Mouse (Mus musculus): ENCODE results near the gene Samm50.

Gene Samm50

DNA sequence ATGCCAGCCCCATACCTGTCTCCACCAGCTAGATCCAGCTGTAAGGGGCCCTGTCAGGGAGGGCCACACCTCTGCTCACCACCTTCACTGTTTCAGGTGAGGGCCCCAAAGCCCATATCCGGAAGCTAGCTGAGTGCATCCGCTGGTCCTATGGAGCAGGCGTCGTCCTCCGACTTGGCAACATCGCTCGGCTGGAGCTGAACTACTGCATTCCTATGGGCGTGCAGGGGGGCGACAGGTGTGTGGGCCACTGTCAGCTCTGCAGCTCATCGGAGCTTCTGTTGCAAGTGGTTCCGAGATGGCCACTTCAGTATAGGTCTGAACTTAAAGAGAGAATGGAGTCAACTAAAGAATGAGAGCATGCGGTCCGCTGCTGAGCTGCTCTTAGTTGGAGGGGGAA lies 18.9 kb downstream of the Samm50 start:
- DNase-seq (ENCODE audit: low spot score in 2 of 2): no peak

DNA sequence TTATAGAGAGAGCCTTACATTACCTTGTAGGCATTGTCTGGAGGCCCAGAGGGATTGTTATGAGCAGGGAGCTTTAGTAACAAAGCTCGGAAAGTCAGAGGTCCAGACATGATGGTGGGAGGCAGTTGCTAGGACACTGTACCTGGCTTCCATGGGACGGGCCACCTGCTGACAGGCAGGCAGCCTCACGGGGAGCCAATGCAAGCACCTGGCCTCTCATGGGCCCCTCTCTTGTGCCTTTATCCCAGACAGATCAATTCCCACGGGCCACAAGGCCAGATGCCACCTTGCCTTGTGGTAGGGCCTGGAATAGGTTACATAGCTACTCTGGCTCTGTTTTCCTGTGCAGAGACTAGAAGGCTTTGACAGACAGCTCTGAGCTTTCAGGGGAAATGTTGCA lies 19.5 kb downstream of the Samm50 start:
- DNase-seq (ENCODE audit: low spot score in 2 of 2): no peak

DNA sequence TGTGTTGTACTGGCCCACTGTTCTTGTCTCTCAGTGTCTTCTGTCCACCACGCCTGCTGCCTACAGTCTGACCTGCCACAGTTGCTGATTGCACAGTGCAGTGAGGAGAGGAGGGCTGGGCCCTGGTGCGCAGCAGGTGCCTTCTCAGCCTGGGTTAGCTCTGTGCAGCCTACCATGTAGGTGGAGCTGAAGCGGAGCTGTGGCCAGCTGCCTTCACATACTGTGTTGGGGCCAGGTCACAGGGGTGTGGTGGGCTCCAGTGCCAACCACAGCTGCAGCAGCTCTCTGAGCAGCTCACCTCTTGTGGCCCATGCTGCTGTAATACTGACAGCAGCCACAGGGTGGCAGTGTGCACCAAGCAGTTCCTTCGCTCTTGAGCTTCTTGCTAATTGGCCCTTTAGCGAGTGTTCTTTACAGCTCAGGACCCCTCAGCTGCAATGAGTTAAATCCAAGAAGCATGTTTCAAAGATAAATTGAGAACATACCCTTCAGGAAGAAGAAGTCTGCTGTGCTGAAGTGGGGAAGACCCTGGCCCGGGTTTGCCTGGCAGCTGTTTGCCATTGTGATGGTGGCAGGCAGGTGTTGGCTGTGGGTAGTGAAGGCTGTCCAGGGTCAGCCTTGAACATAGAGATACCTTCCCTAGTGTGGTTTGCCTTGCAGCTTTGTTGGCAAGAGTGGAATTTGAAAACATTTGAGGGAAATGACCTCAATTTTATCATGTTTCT lies 20.2 kb downstream of the Samm50 start:
- DNase-seq (ENCODE audit: low spot score in 2 of 2): peak; percentile 84 to 91

DNA sequence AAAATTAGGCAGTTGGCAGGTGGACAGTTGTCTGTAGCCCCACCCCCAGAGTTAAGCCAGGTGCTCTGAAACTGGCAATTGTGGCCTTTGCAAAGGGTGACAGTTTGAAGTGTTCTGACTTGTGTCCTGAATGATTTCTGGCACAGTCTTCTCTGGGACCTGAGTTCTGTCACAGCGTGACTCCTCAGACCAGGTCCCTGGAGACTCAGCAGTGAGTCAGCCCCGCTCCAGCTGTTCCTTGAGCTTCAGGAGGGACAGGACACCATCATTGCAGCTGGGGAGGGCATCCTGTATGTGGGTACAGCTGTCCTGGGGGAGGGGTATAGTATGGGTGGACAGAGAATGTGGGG lies 20.7 kb downstream of the Samm50 start:
- DNase-seq (ENCODE audit: low spot score in 2 of 2): no peak

DNA sequence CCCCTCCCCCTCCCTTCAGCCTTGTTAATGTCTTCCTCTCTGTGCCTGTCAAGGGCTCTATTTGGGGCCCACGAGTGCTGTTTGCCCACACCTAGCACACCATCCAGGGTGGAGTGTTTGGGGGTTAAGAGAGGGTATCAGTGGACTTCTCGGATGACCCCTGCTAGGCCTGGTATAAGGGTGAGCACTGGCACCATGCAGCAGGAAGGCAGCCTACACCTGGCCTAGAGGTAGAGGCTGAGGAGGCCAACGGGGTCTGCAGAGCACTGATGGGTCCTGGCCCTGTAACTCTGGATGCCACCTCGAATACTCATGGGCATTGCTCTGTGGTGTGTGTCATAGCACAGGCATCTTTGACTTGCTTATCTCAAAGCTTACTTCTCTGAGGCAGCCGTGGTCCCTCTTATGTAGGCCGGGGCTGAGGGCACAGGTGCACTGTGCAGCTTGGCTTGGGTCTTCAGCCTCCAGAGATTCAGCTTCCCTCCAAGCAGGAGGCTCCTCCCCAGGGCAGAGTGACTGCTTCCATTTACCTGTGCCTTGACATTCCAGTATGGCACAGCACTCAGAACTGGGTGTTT lies 21.2 kb downstream of the Samm50 start:
- no peak for DNase-seq (ENCODE audit: low spot score in 2 of 2)

DNA sequence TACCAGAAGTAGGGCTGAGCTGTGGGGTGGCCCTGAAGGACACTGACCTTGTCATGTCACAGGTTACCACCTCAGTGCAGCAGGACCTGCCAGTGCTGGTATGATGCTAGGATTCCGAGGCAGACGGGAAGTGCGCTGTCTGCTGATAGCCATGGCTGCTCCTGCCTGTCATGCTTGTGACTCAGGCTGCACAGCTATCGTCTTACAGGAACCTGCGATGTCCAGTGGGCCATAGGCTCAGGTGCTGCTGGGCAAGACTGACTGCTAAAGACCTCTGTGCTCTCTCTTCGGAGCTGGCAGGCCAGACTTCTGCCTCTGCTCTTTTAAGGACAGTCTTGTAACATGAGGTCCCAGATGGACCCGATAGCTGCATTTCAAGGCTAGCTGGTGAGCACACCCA lies 22.4 kb downstream of the Samm50 start:
- no peak for DNase-seq (ENCODE audit: low spot score in 2 of 2)

DNA sequence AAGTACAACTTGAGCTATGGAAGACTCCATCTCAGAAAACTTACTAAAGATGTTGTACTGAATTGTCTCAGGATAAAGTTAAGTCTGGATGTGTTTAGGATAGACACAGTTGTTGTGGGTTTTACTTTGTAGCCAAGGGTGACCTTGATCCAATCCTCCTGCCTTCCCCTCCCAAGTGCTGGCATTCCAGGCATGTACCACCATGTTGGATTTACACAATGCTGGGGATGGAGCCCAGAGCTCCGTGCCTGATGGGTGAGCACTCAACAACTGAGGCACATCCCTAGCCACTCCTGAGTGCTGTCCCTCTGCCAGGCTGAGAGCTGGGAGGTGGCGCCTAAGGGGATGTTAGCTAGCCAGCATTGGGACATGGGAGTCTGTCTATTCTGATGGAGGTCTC lies 23.2 kb downstream of the Samm50 start:
- DNase-seq (ENCODE audit: low spot score in 2 of 2): no peak

DNA sequence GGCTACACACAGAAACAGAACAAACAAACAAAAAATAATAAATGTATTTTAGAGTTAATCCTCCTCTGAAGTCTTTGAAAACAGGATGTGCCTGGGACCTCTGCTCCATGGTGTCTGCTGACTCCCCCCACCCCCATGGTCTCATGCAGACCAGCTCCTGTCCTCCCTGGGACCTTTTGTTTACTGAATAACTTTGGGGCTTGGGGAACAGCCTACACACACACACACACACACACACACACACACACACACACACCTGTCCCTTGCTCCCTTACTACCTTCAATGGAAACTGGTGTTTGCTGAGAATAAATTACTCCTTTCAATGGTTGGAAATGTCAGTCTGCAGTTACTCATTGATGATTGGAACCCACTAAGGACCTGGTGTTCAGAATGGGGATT lies 24.0 kb downstream of the Samm50 start:
- no peak for DNase-seq (ENCODE audit: low spot score in 2 of 2)

DNA sequence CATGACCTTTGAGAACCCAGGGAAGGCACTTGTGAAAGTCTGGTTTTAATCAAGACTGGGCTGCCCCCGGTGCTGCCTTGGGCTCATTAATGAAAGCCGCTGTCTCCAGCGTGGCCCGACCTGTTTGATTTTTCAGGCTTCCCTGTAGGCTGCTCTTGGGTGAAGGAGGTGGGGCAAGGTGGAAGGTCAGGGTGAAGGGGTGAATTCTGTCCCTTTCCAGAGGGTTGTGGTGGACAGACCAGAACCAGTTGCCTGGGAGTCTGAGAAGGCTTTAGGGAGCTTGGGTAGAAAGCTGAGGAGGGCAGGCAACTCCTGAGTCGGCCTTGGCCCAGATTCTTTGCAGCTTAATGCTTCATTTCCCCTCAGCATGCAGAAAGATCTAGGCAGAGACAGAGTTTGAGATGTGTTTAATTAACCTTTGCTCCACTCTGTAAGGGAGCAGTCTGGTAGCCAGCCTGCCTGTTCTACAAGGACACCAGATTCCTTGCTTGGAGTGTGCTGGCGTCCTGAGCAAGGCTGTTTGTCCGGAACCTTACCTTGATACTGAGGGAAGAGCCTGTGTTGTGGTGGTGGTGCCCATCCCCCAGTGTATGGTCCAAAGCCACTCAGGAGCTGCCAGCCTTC lies 24.5 kb downstream of the Samm50 start:
- DNase-seq (ENCODE audit: low spot score in 2 of 2): no peak

DNA sequence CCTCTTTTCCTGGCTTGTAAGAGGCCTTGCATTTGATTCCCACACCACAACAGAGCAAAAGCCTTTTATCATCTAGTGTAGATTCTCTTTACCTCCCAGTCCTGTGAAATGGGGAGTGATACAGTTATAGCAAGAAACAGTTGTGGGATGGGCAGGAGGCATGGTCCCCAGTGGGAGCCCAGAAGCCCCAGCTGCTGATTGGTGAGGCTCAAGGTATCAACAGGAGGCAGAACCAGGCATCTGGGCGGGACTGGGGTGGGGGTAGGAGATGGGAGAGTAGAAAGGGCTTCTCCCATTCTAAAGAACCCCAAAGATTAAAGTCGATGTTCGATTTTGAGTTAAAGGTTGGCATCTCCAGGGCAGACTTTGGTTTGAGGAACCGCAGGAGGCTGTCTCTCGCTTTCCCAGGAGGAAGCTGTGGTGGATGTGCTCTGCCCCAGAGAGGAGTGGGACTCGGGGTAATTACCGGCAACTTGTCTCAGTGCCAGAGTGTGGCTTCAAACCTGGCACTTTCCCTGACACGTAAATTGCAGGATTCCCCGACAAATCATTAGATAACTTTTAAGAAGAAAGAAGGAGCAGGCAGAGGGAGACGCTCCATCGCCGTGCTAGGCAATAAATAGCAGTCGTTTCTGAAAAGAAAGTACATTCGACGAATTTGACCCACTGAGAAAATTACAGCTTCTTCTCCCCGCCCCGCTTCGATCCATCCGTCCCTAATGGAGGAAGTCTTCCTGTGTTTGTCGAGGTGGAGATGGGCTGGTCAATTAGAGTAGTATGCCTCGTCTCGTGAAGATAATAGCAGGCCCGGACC lies 26.1 kb downstream of the Samm50 start:
- no peak for DNase-seq (ENCODE audit: low spot score in 2 of 2)

DNA sequence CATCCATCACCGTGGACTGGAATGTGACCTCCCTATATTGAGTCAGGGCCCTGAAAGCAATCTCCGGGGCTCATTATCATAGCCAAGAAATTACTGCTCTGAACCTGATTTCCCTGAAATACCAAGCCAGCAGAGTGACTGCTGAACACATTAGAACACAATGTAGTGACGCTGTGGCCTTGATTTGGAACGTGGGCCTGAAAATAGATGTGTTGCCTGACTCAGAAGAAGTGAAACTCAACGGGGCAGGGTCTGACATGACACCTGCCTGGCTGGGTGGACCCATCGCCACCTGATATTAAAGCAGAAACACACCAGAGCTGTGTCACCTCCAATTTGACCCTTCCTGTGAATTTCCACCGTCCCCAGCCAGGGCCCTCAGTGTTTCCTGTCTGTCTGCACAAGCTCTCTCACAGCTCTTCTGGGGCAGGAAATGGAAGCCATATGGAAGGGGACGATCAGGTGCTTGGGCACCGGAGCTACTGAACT lies 26.8 kb downstream of the Samm50 start:
- DNase-seq (ENCODE audit: low spot score in 2 of 2): no peak

DNA sequence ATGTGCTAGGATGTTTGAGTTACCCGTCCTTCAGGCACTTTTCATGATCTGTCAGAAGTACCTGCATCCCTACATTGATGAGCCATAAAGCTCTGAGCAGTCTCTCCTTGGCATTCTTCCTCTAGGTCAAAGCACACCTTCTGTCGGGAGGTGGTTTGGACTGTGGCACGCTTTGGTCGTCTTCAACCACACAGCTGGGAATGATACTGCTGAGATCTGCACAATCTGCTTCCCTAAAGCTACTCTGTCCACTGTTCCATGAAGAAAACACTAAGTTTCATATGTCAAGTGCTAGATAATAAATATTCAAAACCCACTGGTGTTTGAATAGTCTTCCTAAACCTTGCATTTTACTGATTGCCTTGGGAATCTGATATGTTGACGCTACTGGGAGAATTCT lies 29.5 kb downstream of the Samm50 start:
- no peak for DNase-seq (ENCODE audit: low spot score in 2 of 2)

DNA sequence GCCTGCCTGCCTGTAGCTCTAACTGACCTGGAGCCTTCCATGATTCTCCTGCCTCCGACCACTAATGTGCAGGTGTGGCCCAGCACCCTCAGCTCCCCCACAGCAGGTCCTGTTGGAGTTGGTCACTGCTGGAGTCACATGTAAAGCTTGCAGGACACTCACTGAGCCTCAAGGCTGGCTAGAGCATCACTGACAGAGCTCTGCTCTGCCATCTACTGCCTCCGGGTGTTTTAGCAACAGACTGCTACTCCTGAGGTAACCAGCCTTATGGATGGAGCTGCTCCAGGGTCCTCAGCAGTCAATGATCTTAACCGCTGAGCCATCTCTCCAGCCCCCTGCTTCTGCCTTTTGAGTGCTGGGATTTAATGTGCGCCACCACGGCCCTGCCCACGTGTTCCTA lies 31.4 kb downstream of the Samm50 start:
- DNase-seq (ENCODE audit: low spot score in 2 of 2): no peak

DNA sequence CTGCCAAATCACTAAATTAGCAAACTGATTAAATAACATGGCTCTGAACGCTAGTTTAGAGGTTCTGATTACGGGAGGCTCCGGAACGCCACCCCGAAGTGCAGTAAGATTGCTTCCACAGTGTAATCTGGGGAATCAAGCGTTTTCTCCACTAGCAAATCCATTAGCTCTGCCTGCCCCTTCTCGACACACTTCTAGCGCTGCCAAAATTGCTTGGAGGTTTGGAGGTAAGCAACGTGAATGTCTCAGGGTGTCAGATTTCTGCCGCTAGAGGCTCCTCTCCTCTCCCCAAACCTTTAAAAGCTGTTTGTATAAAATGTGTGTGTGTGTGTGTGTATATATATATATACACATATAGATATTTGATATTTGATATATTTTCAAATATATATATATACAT lies 32.7 kb downstream of the Samm50 start:
- DNase-seq (ENCODE audit: low spot score in 2 of 2): no peak

DNA sequence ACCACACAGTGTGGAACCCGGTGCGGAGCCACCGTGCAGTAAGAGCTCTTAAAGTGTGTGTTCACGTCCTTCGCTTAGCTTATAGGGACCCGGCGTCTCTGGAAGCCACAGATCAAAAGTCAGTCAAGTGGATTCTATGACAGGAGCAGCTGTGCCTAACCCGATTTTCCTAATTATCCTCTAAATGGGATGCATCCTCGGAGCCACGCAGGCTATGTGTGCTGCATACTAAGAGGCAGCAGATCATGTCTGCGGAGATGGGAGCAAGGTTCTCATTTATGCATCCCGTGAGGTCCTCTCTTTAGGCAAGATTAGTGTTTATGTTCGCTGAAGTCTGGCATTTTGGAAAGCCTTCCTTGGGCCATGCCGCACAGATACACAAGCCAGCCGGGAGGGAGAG lies 34.9 kb downstream of the Samm50 start:
- no peak for DNase-seq (ENCODE audit: low spot score in 2 of 2)

DNA sequence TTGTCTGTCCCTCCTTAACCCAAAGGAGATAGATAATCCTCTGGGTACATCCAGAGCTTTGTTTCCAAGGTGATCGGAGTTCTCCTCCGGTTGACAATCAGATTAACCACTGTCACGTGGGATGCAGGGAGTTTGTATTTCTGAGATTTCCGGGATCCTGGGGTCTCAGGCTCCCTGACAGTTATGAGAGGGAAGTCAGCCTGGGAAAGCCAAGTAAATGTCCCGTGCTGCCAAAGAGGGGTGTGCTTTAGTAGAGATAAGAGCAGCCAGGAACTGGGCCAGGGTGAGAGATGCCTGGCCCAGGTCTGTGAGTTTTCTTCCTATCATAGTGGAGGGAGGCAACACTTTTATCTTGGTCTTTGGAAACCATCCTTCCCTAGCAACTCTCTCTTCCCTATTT lies 38.6 kb downstream of the Samm50 start:
- DNase-seq (ENCODE audit: low spot score in 2 of 2): no peak

DNA sequence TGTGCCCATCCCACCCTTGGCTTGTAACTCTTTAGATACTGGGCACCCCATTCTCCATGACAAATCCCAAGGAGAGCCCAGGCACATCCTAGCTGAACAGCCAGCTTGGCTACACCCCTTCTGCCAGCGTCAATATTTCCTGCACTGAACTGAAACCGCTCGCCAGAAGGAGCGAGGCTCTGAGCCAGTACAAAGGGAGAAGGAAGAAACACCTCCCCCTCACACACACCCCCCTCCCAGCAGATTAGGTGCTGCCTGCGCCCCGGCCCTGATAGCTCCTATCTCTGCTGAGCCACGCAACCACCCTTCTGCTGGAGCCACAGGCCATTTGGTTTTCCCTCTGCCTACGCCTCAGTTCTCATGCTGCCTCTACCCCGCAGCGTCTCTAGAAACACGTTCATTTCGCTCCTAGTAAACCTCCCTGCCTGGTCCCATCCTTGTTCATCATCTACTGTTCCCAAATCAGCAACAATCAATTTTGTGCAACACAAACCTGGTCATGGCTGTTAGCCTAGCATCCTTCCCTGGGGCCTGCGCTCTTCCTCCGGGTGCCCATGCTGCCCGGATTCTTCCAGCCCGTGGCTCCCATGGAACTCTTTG lies 39.2 kb downstream of the Samm50 start:
- peak; percentile 28 to 42 for DNase-seq (ENCODE audit: low spot score in 2 of 2)

DNA sequence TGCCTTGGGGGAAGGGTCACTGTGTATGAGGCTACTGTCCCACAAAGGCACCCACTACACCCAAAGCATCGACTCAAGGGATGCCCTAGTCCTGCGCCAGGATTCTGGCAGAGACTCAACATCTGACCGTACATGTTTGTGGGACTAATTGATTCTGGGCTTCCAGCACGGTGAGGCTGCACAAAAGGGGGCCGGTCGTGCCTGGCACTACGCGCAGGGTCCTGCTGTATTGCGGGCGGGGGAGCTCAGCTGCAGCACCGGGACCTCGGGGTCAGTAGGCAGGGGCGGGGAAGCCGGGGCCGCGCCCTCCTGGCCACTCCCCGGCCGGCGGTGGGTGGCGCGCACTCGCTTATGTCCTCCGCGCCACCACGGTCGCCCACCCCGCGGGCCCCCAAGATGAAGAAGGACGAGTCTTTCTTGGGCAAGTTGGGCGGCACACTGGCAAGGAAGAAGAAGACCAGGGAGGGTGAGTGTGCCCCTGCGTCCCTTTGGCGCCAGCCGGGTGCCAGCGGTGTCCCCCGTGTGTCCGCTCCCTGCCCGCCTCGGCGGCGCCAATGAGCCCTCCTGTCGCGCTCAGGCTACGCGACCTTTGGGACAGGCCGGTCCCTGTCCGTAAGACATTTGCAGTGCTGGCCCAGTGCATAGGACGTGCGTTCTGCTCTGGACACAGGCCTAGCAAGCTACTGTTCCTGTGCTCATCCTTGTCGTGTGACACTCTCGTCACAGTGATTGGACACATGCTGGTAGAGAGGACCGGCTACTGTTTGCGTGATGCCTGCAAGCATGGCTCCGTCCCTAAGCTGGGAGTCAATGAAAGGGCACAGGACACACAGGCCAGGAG lies 39.9 kb downstream of the Samm50 start, which contains the start of gene Parvb:
Gene Parvb (plus strand): TSS at position 323 of the 841 bp plus-strand sequence.
- peak; percentile 31 to 53 for DNase-seq (ENCODE audit: low spot score in 2 of 2)

DNA sequence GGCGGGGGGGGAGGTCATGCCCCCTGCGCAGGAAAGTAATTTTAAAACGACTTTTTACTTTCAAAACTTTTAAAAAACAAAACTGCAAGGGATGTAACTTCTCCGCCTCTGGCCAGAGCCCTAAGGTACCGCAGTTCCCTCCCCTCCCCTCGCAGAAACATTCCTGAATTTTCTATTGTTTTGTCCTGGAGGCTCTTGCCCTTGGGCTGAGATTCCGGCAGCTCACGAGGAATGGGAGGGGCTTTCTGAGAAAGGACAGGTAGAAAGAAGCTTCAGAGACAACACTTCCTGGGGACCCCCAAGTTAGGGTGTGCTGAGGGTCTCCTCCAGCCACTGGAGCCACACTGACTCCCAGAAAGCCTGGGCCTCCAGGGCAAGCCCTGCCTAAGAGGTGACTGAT lies 40.6 kb downstream of the Samm50 start:
- DNase-seq (ENCODE audit: low spot score in 2 of 2): no peak

DNA sequence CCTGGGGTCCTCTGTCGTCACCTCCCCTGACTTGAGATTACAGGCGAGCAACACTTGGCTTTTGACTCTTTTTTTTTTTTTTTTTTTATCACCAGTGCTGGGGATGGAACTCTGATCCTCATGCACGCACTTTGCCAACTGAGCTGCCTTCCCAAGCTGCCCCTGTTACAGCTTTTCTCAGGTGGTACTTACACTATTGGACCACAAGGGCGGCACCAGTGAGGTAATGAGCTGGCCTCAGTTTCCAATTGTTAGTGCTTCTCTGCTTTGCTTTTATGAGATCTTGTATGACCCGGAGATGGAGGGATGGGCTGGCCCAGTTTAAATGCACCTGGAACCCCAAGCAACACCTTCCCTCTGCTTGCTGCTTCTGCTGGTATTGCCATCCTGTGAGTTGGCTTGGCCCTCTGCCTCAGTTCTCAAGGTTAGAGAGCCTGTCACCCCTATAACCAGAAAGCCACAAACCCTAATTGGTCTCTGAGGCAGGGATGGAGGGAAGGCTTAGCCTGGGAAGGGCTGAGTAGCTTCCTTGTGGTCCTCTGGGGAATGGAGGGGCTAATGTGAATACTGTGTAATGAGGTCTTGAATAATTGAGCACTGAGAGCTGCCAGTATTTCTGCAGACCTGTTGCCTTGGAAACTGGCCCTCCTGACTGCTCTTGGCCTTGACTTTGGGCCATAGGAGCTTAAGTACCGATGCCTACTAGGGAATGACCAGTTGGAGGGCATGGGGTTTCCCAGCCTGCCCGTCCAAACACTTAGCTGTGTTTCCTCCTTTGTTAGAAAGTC lies 42.9 kb downstream of the Samm50 start:
- no peak for DNase-seq (ENCODE audit: low spot score in 2 of 2)
